Mouse (Mus musculus) brain, embryonic 14.5 days (tissue): ENCODE measurements around the gene Stat3.

ENCODE experiments used
- CTCF ChIP-seq: fragments of 200-500 bp; IDR thresholded peaks from 2 replicates; pipeline ENCODE4 v1.5.1; 2012; ENCODE audit warnings: inconsistent platforms, mild to moderate bottlenecking, moderate library complexity, borderline replicate concordance; ENCODE audit not compliant: insufficient read depth, insufficient read length; ENCODE audit errors: extremely low read depth
- POLR2A ChIP-seq: fragments of 200-500 bp; IDR thresholded peaks from 2 replicates; pipeline ENCODE4 v1.6.1; 2012; ENCODE audit warnings: mild to moderate bottlenecking, inconsistent platforms, borderline replicate concordance; ENCODE audit not compliant: poor library complexity, insufficient read depth, insufficient read length, severe bottlenecking; ENCODE audit errors: extremely low read depth

GRCm38 (mm10) chr11:100848080-100848479 is 91.3 kb downstream of the Stat3 start:
- TF ChIP-seq CTCF: no peak
- no peak for TF ChIP-seq POLR2A
